Mouse (Mus musculus) kidney, postnatal 36 days (tissue): ENCODE measurements around the gene Cd300e.
A peak's percentile ranks its signal among the peaks of the same experiment; 100 is the strongest.

Source experiments
- DNase-seq, 2 experiments: peaks; one replicate each; pipeline ENCODE4 v3.0.0; 2021 to 2022; ENCODE audit warnings: mixed read lengths in 2 of 2

The Cd300e gene

DNA sequence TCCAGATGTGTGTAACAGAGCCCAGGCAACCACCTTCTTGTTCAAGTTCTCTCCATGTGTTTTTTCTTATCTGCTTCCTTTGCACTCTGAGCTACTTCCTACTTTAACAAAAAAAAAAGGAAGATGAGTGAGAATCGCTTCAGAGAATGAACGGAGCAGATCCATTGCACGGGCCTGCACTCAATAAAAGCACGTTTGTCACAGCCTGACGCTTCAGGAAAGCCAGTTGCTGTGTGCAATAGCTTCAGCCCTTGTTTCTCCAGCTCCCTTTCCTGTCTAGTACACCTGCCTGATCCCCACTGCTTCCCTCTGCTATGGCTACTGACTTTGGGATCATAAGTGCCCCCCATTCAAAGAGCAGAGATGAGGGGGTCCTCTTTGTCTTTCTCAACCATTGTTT, at the start of gene Cd300e:
Gene Cd300e, minus strand, starts transcription at position 101 of the 400 bp plus-strand sequence.
- DNase-seq = no peak

DNA sequence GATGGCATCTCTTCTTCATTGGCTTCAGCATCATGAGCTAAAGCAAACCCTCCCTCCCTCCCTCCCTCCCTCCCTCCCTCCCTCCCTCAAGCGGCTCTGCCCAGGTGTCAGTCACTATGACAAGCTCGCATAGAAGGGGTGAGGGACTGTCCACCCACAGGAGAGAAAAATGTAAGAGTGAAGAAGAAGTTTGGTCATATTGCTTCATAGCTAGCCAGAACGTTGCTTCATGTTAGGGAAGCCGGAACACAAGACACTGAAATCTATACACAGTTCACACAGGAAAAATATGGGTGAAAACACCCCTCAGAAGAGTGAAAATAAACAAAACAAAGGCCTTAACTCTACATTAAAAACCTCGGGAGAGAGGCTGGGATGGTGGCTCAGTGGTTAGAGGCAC, 48.3 kb upstream of the Cd300e start:
- DNase-seq = no peak

- DNase-seq = no peak
Observed at GRCm38 (mm10) chr11:115108176-115108575, 46.2 kb upstream of the Cd300e start.

GRCm38 (mm10) chr11:115107403-115107916, 45.5 kb upstream of the Cd300e start:
- DNase-seq = no peak

DNA sequence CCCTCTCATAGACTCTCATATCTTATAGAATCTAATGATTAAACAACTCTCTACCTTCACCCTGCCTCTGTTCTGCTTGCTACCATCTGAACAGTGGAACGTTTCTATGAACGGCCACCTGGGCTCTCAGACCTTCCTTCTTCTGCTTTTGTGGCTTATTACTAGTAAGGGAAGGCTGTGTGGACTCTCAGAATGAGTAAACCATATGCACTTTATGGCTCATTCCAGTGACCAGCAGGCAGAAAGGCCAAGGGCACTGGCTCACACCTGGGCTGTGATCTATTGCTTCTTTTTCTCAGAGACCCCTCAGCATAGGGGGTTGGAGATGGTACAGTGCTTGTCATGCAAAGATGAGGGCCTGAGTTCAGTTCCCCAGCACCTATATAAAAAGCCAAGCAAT, 44.7 kb upstream of the Cd300e start:
- DNase-seq = no peak

- no peak for DNase-seq
Observed at GRCm38 (mm10) chr11:115104769-115105563, 43.0 kb upstream of the Cd300e start.

GRCm38 (mm10) chr11:115103470-115104413, 41.8 kb upstream of the Cd300e start:
- DNase-seq = no peak

DNA sequence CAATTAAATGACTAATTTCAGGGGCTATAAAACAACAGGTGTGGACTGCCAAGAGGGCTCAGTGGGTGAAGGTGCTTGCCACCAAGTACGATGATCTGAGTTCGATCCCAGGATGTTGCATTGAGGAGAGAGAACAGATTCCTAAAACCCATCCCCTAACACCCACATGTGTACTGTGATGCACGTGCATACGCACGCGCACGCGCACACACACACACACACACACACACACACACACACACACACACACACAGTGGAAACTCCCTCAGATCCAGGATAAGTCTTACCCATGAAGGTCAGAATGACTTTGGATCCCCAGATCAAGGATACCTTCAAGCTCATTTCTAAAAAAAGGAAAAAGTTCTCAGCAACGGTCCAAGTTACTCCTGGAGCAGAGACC, 40.1 kb upstream of the Cd300e start:
- no peak for DNase-seq

DNA sequence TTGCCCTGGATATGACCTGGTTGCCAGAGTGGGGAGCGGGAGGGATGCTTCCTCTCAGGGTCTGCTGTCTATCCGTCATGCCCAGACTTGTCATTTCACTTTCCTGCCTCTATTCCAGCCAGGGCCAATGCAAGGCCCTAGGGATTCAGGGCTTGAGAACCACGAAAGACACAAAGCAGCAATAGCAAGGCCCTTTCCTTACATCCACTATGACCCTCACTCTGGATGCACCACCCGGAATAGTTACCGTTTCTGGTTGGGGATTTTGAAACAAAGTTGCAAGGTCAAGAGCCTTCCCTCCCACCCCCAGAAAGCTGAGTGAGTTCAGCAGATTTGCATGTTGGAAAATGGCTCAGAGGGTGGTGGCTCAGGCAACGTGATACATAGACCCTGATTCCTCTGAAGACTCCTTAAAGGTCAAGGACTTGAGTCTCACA, 39.7 kb upstream of the Cd300e start:
- DNase-seq = no peak

- DNase-seq = no peak
Observed at GRCm38 (mm10) chr11:115100741-115101140, 38.8 kb upstream of the Cd300e start.

DNA sequence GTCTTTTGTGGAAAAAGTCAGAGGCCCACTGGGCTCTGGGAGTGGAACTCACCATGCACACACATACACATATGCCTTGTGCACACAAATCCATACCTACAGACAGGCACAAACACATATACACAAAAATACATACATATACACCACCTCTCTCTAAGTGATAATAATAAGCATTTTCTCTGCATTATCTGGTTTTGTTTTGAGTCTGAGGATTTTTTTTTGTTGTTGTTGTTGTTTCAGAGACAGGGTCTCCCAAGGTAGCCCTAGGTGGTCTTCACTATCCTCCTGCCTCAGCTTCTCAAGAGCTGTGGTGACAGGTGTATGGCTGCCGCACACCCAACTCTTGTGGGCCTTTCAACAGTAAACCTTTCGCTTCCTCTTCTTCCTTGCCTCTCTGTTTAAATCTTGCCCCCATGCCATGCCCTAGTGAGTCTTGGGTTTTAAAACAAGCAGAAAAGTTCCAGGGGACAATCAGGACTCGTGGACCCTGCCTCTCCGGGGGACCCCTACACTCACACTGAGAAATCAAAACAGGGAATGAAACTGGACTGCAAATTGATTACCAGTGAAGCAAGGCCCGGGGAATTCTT, 38.1 kb upstream of the Cd300e start:
- no peak for DNase-seq

GRCm38 (mm10) chr11:115099241-115099840, 37.4 kb upstream of the Cd300e start:
- DNase-seq = no peak

GRCm38 (mm10) chr11:115098203-115098932, 36.4 kb upstream of the Cd300e start:
- no peak for DNase-seq

- DNase-seq = no peak
Observed at GRCm38 (mm10) chr11:115092140-115092539, 30.2 kb upstream of the Cd300e start.

DNA sequence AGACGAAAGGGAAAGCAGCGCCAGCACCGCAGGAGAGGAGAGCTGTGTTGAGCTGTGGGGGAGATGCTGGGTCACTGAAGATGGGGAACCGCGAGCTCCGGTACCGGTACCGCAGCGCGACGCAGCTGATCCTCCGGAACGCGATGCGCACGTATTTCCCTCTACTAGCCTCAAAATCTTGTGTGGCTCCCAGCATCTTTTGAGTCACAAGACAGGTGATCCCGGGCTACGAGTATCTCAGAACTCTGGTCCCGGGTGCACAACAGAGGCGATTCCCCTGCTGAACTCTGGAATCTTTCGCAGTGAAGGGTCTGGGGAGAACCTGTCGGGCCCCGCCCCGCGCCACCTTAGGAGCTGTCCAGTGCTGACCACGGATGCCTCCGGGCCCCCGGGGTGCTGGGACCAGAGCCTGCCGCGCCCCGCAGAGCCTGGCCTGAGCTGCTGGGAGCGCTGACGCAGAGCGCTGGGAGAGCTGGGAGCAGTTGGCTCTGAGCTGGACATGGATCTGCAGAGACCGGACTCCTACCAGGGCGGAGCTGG, 29.5 kb upstream of the Cd300e start, which contains the start of gene Rab37:
Gene Rab37, plus strand, starts transcription at position 70 of the 540 bp plus-strand sequence.
- peak in 1 of 2 experiments; percentile 52 for DNase-seq

- peak in 1 of 2 experiments; percentile 10 for DNase-seq
Observed at GRCm38 (mm10) chr11:115089853-115090252, 27.9 kb upstream of the Cd300e start.

DNA sequence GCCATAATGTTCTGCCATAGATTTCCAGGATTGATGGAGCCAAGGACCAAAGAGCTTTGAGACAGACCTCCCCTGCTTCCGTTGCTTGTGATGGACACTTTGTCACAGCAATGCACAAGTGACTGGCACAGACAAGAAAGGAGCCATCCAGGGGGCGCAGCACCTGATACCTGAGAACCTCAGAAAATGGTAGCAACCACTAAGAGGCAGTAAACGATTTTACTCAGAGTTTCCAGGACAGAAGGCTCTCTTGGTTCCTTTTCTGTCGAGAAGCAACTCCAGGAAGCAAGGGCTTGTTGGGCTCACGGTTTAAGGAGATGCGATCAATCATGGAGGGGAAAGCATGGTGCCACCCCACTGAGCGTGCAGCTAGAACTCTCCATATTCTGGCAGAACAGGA, 24.2 kb upstream of the Cd300e start:
- DNase-seq = no peak

DNA sequence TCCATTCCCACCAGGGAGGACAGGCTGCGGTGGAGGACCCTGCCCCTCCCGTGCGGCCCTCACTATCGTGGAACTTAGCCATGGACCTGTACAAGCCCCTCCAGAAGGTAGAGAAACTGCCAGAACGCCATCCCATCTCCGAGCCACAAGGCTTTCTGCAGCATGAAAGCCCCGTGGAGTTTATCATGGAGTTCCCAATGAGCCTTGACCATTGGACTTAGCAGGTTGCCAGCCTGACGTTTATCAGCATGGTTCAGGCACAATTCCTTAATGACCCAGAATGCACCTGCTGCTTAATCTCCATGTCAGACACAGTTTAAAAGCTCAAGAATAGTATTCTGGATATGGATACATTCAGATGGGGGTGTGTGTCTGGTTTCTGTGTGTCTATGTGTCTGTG, 23.1 kb upstream of the Cd300e start:
- no peak for DNase-seq

GRCm38 (mm10) chr11:115084595-115084994, 22.6 kb upstream of the Cd300e start:
- DNase-seq = no peak

DNA sequence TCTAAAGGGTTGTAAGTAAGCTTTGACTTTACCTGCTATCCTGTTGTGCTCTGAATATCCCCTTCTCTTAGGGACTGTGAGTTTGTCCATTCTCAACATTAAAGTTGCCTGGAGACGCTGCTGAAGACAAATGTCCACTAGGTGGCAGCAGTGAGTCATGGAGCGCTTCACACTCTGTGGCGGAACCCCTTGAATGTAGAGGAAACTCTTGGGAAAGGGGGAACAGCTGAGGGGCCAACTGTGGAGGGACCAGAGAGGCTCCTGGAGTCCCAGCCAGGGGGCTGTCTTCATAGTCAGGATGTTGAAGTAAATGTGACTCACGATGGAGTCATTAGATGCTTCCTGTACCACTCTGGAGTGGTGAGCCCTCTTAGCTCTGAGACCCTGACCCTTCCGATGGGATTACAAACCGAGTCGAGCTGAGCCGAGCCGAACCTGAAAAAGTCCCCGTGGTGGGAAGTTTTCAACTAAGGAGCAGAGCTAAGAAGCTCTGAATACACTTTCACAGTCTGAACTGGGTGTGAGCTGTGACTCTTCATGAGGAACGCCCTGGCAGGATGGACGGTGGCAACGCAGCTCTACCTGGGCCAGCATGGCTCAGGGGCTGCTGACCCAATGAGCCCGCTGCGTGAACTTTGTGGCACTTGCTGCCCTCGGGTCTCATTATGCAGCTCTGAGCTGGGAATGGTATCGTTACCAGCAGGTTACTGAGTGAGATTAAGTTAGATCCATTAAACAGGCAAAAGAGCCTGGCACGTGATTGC, 21.6 kb upstream of the Cd300e start:
- DNase-seq = peak; percentile 60 to 86

GRCm38 (mm10) chr11:115082196-115082595, 20.2 kb upstream of the Cd300e start:
- no peak for DNase-seq
